Mouse (Mus musculus) forebrain, embryonic 10.5 days (tissue): Measurements from ENCODE around the gene Fam118a. TPM values are rescaled to one million over a fixed set of nuclear protein-coding genes. Genes with fewer than 3 reads are reported as not detected.

Experiments used
- DNase-seq: peaks from one replicate; pipeline ENCODE4 v3.0.0-alpha.2; 2017; ENCODE audit warnings: low spot score; ENCODE audit errors: extremely low spot score
- H3K27ac ChIP-seq: fragments of 300-500 bp; sonication (generic); 2 replicates; pipeline ENCODE4 v1.5.1; 2016; ENCODE audit warnings: mild to moderate bottlenecking
- H3K27me3 ChIP-seq: fragments of 300-500 bp; sonication (generic); 2 replicates; pipeline ENCODE4 v1.6.1; 2016; ENCODE audit warnings: mild to moderate bottlenecking; ENCODE audit not compliant: poor library complexity, severe bottlenecking
- H3K36me3 ChIP-seq: fragments of 300-500 bp; sonication (generic); replicated peaks from 2 replicates; pipeline ENCODE4 v1.6.1; 2016; ENCODE audit warnings: mild to moderate bottlenecking, moderate library complexity
- H3K4me1 ChIP-seq: fragments of 300-500 bp; sonication (generic); 2 replicates; pipeline ENCODE4 v1.6.1; 2016
- H3K4me3 ChIP-seq: fragments of 300-500 bp; sonication (generic); 2 replicates; pipeline ENCODE4 v1.5.1; 2016; ENCODE audit warnings: mild to moderate bottlenecking, moderate library complexity
- H3K9me3 ChIP-seq: fragments of 300-500 bp; sonication (generic); 2 replicates; pipeline ENCODE4 v1.6.1; 2016; ENCODE audit warnings: mild to moderate bottlenecking, moderate library complexity
- WGBS: fragments of 180-500 bp; shearing (Covaris S2); methylation state at CpG from one replicate; pipeline ENCODE4 v1.1.7; 2016; 5-methylcytosine and 5-hydroxymethylcytosine counted together
- polyA plus RNA-seq: library from polyadenylated mRNA; unstranded; fragments of >200 nt; fragmentation: Nextera tagmentation; extraction: Ambion mirVana; gene quantifications from 2 replicates; pipeline ENCODE4 v1.2.1, GENCODE M21; 2016

The Fam118a gene
- polyA plus RNA-seq, 1 experiment from 2014 or later = 31.0 TPM

DNA sequence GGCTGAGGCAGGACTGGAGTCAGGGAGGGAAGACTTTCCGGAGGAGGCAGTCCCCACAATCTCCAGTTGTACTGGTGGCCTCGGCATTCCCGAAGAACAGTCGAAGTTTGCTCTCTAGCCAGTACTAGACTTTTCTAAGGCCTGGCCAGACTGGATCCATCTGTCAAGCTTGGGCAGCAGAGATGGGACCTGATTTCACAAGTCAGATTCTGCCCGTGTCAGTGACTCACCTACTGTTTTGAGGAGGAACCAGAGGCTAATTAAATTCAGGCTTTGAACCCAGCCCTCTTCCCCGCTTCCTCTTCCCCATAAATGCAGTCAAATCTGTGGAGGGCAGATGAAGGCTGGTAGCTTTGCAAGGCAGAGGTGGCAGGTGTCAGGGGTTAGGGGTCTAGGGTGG is 33.7 kb upstream of the Fam118a start:
- H3K27ac ChIP-seq = no peak overlapping the region
- H3K9me3 ChIP-seq = no peaks in the 10 kb centered on the region
- H3K4me1 ChIP-seq = peaks cover 15% of the 10 kb centered on the region
- no peak overlapping the region for H3K4me3 ChIP-seq
- DNase-seq = no peak
- WGBS = 49% methylated on average over 6 of the region's 6 CpGs
- peaks cover 40% of the 10 kb centered on the region for H3K27me3 ChIP-seq
- no peaks in the 10 kb centered on the region for H3K36me3 ChIP-seq

DNA sequence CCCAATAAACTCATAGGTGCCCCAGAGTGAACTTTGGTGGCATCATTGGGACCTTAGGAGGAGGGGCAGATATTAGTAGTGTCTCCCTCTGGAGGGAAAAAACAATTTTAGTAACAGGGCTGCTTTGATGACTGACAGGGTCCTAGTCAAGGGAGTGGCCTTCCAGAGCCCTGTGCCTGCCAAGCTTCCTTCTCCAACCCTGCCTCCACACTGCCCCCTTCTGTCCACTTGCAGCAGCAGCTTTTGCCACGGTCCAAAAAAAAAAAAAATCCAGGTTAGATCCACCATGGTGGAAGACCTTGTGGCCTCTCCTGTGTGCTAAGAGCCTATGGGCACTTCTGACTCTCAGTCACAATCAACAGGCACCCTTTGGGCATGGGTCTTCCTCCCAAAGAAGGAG is 32.8 kb upstream of the Fam118a start:
- Histone ChIP-seq H3K36me3 (no peaks in the 10 kb centered on the region), H3K4me1 (peaks cover 15% of the 10 kb centered on the region), H3K9me3 (no peaks in the 10 kb centered on the region), H3K27ac (no peak overlapping the region), H3K27me3 (peaks cover 42% of the 10 kb centered on the region), H3K4me3 (no peak overlapping the region)
- peak; percentile 49 for DNase-seq
- 10% methylated on average over 1 of the region's 1 CpGs for WGBS

DNA sequence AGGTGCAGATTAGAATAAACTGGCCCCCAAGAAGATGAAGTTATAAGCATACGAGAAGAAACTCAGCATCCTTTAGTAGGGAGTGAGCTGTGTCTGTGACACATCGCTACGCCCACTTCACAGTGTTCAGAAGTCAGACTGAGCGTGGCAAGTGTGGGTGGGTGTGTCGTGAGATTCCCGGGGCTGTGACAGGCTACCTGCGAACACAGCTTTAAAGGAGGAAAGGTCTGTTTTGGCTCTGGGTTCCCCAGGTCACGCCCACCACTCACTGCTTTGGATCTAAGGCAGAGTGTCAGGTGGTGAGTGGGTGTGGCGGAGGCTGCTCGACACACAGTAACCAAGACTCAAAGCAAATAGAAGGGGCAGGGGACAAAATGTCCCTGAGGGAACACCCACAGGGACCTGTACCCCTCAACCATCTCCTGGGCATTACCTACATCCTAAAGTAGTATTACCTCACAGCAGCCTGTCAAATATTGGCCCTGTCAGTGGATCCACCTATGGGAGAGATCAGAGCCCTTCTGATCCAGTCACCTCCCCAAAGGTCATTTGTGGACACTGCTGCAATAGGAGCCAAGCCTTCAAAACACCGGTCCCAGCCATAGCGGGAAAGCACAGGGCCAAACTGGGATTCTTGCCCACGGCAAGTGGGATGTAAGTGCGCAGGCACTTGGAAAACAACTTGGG is 30.8 kb upstream of the Fam118a start:
- peaks cover 52% of the 10 kb centered on the region for H3K27me3 ChIP-seq
- H3K4me1 ChIP-seq = peaks cover 20% of the 10 kb centered on the region
- no peak overlapping the region for H3K4me3 ChIP-seq
- 74% methylated on average over 14 of the region's 14 CpGs for WGBS
- no peaks in the 10 kb centered on the region for H3K9me3 ChIP-seq
- H3K27ac ChIP-seq = no peak overlapping the region
- DNase-seq = no peak
- H3K36me3 ChIP-seq = no peaks in the 10 kb centered on the region

DNA sequence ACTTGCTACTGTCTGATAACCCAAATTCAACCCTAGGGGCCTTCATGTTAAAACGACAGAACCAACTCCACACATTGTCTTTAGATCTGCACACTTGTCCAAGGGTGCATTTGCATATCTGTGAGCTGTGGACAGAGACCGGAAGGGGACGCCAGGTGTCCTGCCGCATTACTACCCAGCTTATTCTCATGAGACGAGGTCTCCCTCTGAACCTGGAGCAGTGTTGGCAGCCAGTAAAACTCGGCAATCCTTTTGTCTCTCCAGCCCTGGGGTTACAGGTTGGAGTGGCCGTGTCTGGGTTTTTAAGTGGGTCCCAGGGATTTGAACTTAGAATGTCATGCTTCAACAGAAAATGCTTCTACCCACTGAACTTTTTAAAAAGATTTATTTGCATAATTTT is 28.8 kb upstream of the Fam118a start:
- DNase-seq = no peak
- H3K36me3 ChIP-seq = no peaks in the 10 kb centered on the region
- WGBS = 72% methylated on average over 7 of the region's 7 CpGs
- H3K9me3 ChIP-seq = no peaks in the 10 kb centered on the region
- no peak overlapping the region for H3K27ac ChIP-seq
- H3K27me3 ChIP-seq = peaks cover 46% of the 10 kb centered on the region
- no peak overlapping the region for H3K4me3 ChIP-seq
- peaks cover 15% of the 10 kb centered on the region for H3K4me1 ChIP-seq

DNA sequence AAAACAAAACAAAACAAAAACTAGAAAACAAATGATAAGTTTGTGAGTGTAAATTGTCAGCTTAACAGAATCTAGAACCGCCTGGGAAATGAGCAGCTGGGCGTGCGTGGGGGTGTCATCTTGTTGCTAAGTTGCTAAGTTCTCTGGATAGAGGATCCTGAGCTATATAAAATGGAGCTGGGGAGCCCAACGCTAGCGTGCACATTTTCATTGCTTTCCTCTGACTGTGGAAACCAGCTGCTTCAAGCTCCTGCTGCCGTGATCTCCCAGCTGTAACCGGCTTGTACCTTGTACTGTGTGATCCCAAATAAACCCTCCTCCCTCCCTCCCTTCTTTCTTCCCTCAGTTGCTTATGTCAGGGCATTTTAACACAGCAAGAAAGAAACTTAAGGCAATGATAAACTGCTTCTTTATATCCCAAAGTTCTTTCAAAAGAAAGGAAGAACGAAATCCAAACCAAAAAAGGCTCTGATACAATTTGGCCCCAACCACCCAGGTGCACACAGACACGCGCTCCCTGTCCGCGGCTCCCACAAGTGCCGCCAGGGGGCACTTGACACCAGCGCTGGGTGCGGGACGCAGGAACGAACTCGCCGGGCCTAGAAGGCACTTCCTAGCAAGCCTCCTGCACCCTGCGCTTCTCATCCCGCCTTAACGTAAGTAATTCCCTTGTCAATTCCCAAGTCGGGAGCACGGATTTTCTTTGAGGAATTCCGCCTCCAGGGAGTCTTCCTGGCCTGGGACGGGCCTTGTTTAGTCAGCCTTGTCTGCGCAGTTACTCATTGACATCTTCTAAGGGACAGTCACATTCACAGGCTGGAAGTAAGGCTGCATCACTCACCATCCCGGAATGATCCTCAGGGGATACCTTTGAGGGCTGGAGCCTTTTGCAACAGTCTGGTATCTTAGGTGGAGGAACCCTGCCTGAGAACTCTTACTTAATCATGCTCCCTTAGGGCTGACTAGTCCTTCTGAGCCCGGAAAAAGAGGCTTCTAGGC is 27.5 kb upstream of the Fam118a start:
- no peak overlapping the region for H3K27ac ChIP-seq
- peak; percentile 71 for DNase-seq
- H3K9me3 ChIP-seq = no peaks in the 10 kb centered on the region
- no peak overlapping the region for H3K4me3 ChIP-seq
- H3K4me1 ChIP-seq = peaks cover 5% of the 10 kb centered on the region; the same call in 1 of the 2 replicates
- no peaks in the 10 kb centered on the region for H3K36me3 ChIP-seq
- 19% methylated on average over 29 of the region's 29 CpGs for WGBS
- peaks cover 46% of the 10 kb centered on the region for H3K27me3 ChIP-seq

DNA sequence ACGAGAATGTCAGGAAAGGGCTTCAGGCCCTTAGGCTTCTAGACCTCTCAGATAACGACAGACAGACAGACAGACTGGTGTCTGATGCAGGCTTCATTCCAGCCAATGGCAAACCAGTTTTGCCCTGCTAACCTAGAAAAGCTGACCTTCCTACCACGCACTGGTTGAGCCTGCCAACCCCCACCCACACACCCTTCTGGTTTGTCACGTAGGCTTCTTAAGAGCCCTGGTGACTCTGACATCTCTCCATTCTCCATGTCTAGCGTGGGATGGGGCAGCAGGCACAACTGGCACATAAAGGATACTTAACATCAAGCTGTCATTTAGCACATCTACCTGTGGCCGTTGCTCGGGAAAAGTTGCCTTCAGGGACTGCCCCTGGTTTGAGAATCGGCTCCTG is 19.1 kb upstream of the Fam118a start:
- no peak overlapping the region for H3K27ac ChIP-seq
- no peaks in the 10 kb centered on the region for H3K36me3 ChIP-seq
- no peak overlapping the region for H3K4me3 ChIP-seq
- 86% methylated on average over 8 of the region's 8 CpGs for WGBS
- H3K9me3 ChIP-seq = no peaks in the 10 kb centered on the region
- DNase-seq = no peak
- peaks cover 14% of the 10 kb centered on the region; the same call in 1 of the 2 replicates for H3K27me3 ChIP-seq
- peaks cover 25% of the 10 kb centered on the region for H3K4me1 ChIP-seq

DNA sequence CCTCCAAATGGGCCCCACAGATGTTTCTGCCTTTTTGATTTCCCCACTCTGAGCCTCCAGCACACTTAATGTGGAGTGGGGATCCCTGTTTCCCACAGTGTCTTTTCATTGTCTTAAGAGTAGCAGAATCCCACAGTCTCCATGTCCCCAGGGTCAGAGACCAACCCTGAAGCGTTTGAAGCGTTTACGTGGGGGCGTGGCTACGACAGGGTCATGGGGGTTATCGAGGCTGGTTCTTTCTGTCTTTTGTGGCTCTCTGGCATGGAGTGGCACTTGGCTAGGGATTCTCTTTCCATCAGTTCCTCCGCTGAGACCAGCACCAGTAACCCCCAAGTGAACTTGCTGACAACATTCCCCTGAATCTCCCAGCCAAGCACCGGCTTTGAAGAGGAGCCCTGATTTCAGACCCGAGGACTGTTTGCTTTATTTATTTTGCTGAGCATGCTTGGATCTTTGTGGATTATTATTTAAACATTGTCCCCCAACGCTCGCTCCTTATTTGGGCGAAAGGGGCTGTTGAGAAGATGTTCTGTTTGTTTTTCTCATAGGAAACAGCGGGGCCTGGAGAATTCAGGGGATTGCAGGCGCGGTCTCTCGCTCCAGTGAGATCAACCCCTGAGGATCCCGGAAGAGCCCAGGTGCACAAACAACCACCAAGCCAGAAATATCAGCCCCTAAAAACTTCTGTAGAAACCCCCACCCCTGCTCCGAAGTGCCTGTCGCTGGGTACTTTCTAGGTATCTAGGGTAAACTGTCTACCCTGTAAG is 16.7 kb upstream of the Fam118a start:
- WGBS = 45% methylated on average over 19 of the region's 19 CpGs
- Histone ChIP-seq H3K4me1 (peaks cover 28% of the 10 kb centered on the region), H3K27me3 (peaks cover 30% of the 10 kb centered on the region), H3K27ac (no peak overlapping the region), H3K4me3 (no peak overlapping the region), H3K9me3 (no peaks in the 10 kb centered on the region), H3K36me3 (no peaks in the 10 kb centered on the region)
- no peak for DNase-seq

DNA sequence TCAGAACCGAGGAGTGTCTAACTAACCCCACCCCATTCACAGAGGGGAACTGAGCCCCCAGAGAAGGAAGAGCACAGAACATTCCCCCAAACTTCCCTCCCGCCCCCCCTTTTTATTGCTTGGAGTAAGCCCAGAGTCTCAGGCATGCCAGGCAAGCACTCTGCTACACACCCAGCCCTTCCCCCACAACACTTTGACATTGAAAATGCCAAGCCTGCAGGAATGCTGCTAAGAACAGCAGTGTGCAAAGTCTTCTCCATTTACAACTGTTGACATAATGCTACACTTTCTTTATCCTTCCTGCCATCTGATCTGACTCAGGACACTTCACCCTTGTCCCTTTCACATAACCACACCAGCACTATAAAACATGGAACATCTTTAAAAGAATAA is 16.1 kb upstream of the Fam118a start:
- H3K27ac ChIP-seq = no peak overlapping the region
- 47% methylated on average over 2 of the region's 2 CpGs for WGBS
- H3K27me3 ChIP-seq = peaks cover 36% of the 10 kb centered on the region
- no peaks in the 10 kb centered on the region for H3K36me3 ChIP-seq
- H3K9me3 ChIP-seq = no peaks in the 10 kb centered on the region
- no peak for DNase-seq
- H3K4me1 ChIP-seq = peaks cover 29% of the 10 kb centered on the region
- H3K4me3 ChIP-seq = no peak overlapping the region

DNA sequence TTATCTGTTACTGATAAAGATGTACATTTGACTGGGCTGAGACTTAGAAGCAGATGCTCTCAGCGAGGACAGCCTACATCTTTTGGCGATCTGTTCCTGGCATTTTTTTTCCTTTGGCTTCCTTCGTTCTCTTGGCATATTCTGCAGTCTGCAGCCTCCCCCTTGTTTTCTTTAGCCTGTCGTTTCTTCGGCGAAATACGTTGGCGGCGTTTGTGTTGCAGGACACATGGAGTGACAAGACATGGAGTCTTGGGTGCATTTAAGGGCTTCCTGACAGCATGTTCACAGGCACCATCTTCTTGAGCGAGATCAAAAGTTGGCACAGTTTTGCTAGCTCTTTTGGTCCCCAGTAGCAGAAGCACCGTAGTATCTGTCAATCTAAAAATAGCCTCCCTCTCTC is 13.0 kb upstream of the Fam118a start:
- Histone ChIP-seq H3K4me3 (no peak overlapping the region), H3K4me1 (peaks cover 32% of the 10 kb centered on the region), H3K36me3 (no peaks in the 10 kb centered on the region), H3K9me3 (no peaks in the 10 kb centered on the region), H3K27me3 (peaks cover 47% of the 10 kb centered on the region), H3K27ac (no peak overlapping the region)
- 88% methylated on average over 11 of the region's 11 CpGs for WGBS
- DNase-seq = no peak

DNA sequence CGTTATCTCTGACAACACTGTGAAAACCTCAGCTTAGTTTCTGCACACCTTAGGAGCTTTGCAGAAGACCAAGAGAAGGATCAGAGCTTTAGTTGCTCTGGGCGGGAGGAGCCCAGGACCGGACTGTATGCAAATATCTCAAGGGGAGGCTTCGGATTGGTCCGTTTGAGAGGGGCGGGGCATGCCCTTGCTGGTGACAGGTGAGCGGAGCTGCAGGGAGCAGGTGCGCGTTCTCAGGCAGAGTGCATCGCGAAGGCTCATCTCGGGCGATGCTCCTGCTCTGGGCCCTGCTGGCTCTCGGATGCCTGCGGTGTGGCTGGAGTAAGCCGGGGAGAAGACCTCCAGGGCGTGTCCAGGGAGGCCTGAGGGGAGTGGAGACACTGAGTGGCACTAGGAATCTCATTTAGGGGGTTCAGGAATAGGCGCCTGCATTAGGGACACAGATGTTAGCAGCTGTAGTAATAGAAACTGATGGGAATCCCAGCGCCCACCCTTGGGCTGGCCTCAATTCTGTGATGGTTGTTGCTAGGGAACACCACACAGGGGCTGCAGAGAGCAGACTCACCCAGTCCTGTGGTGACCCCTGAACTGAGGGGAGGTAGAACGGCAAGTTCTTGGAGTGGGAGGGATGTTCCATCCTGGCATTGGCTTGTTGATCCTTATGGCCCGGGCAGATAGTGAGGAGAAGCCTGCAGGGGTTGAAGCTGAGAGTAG is 11.6 kb upstream of the Fam118a start, which contains the start of gene Upk3a:
Gene Upk3a, plus strand, starts transcription at position 191 of the 714 bp plus-strand sequence.
- WGBS = 7% methylated on average over 21 of the region's 21 CpGs
- Histone ChIP-seq H3K9me3 (no peaks in the 10 kb centered on the region), H3K36me3 (no peaks in the 10 kb centered on the region), H3K4me1 (peaks cover 27% of the 10 kb centered on the region), H3K27me3 (peaks cover 53% of the 10 kb centered on the region), H3K27ac (no peak within 1 kb of the TSS), H3K4me3 (peak within 1 kb of the TSS; percentile 27)
- no peak for DNase-seq

DNA sequence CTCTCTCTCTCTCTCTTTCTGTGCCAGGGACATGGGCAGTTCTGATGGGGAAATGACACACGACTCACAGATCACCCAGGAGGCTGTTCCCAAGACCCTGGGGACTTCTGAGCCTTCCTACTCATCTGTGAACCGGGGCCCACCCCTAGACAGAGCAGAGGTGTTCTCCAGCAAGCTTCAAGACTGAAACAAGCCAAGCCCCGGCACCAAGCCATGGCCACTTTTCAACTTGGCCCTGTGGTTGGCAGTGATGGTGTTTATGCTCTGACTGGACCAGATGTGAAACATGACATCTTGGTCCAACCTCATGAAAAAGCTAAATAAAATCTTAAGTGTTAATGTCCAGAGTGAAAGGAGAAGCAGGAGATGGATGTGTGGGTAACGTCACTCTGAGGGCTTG is 6.5 kb upstream of the Fam118a start:
- peaks cover 5% of the 10 kb centered on the region for H3K4me1 ChIP-seq
- H3K27me3 ChIP-seq = peaks cover 22% of the 10 kb centered on the region
- no peak overlapping the region for H3K4me3 ChIP-seq
- H3K9me3 ChIP-seq = no peaks in the 10 kb centered on the region
- no peaks in the 10 kb centered on the region for H3K36me3 ChIP-seq
- 78% methylated on average over 4 of the region's 4 CpGs for WGBS
- no peak overlapping the region for H3K27ac ChIP-seq
- DNase-seq = no peak

DNA sequence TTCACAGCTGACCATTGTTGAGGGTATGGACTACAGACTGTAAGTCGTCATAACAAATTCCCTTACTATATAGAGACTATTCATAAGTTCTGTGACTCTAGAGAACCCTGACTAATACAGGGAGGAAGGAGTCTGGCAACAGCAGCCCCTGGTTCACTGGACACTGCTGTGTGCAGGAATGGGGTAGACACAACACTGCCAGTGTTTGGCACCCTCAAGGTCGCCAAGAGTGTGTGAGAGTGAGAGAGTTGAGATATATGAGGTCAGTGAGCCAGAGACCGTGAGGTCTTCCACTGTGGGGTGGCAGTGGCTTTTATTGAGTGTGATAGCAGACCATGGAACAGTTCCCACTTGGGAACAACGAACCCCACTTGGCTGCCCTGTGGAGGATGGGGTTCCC is 2.6 kb upstream of the Fam118a start:
- Histone ChIP-seq H3K9me3 (no peaks in the 10 kb centered on the region), H3K27ac (no peak overlapping the region), H3K27me3 (peaks cover 3% of the 10 kb centered on the region; the same call in 1 of the 2 replicates), H3K4me1 (no peaks in the 10 kb centered on the region), H3K4me3 (no peak overlapping the region), H3K36me3 (no peaks in the 10 kb centered on the region)
- 87% methylated on average over 4 of the region's 4 CpGs for whole genome bisulfite sequencing
- DNase-seq = no peak
